Mouse (Mus musculus) embryonic facial prominence, embryonic 11.5 days (tissue): ENCODE data around the gene Strip2. TPM values are rescaled to one million over a fixed set of nuclear protein-coding genes. Genes with fewer than 3 reads are reported as not detected.
A peak's percentile ranks its signal among the peaks of the same experiment; 100 is the strongest.

Experiments
- ATAC-seq: fragments of 200-750 bp; cut with Nextera tagmentation; replicated peaks from 2 replicates; pipeline ENCODE4 v1.8.0; 2017; ENCODE audit warnings: low read depth; ENCODE audit not compliant: insufficient number of reproducible peaks, low FRiP score, low TSS enrichment
- DNase-seq: peaks from one replicate; pipeline ENCODE4 v3.0.0-alpha.2; 2015; ENCODE audit warnings: low spot score
- H3K27ac ChIP-seq: fragments of 300-500 bp; sonication (generic); replicated peaks from 2 replicates; pipeline ENCODE4 v1.5.1; 2014; ENCODE audit warnings: mild to moderate bottlenecking, low read depth, low read length, control low read depth
- H3K27me3 ChIP-seq: fragments of 300-500 bp; sonication (generic); 2 replicates; pipeline ENCODE4 v1.6.1; 2014; ENCODE audit warnings: mild to moderate bottlenecking, low read length, moderate library complexity, mixed read lengths; ENCODE audit not compliant: control insufficient read depth, insufficient read depth
- H3K36me3 ChIP-seq: fragments of 300-500 bp; sonication (generic); replicated peaks from 2 replicates; pipeline ENCODE4 v1.6.1; 2014; ENCODE audit warnings: low read depth, mild to moderate bottlenecking, low read length, moderate library complexity, mixed read lengths; ENCODE audit not compliant: control insufficient read depth, insufficient read depth
- H3K4me1 ChIP-seq: fragments of 300-500 bp; sonication (generic); 2 replicates; pipeline ENCODE4 v1.6.1; 2014; ENCODE audit warnings: low read length, mixed read lengths; ENCODE audit not compliant: control insufficient read depth, insufficient read depth
- H3K4me2 ChIP-seq: fragments of 300-500 bp; sonication (generic); 2 replicates; pipeline ENCODE4 v1.6.1; 2014; ENCODE audit warnings: low read depth, mild to moderate bottlenecking, control low read depth, low read length, moderate library complexity
- H3K4me3 ChIP-seq: fragments of 300-500 bp; sonication (generic); 2 replicates; pipeline ENCODE4 v1.5.1; 2014; ENCODE audit warnings: low read depth, low read length, control low read depth
- H3K9ac ChIP-seq: fragments of 300-500 bp; sonication (generic); replicated peaks from 2 replicates; pipeline ENCODE4 v1.6.1; 2014; ENCODE audit warnings: mild to moderate bottlenecking, control low read depth, low read length
- H3K9me3 ChIP-seq: fragments of 300-500 bp; sonication (generic); replicated peaks from 2 replicates; pipeline ENCODE4 v1.6.1; 2016; ENCODE audit warnings: mild to moderate bottlenecking, low read length, inconsistent platforms, mixed read lengths; ENCODE audit not compliant: control insufficient read depth
- WGBS: fragments of 180-500 bp; shearing (Covaris S2); extraction: QIAGEN DNeasy Blood & Tissue Kit; methylation state at CpG from one replicate; pipeline ENCODE4 v1.1.7; 2014; 5-methylcytosine and 5-hydroxymethylcytosine counted together
- polyA plus RNA-seq: library from polyadenylated mRNA; unstranded; fragments of >200 nt; fragmentation: Nextera tagmentation; extraction: Ambion mirVana; gene quantifications from 2 replicates; pipeline ENCODE4 v1.2.1, GENCODE M21; 2014

Gene Strip2
- polyA plus RNA-seq, 1 experiment from 2014 or later, result 1.0 TPM

DNA sequence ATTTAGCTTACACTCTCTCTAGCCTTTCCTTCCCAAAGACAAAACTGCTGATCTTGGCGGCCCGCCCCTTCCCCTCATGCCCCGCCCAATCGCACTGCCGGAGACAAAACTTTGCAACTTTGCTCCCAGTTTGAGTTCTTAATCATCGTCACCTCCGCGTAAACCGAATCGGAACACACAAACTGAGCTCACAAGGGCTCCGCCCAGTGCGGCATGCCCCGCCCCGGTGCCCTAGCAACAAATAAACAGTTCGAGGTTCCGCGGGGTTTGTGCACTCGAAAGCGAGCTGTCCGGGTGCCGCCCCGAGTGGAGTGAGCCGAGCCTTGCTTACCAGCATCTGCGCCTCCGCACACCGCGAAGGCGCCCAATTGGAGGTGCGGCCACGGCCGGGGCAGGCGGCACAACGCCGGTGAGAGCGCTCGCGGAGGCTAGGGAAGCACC, 68.3 kb downstream of the Strip2 start:
- H3K9ac ChIP-seq, result peak overlapping the region; percentile 54
- under 1% methylated on average over 37 of the region's 37 CpGs for WGBS
- DNase-seq (peak; percentile 77), ATAC-seq (peak; percentile 62)
- no peaks in the 10 kb centered on the region for H3K27me3 ChIP-seq
- H3K4me1 ChIP-seq, result no peaks in the 10 kb centered on the region
- no peak overlapping the region for H3K27ac ChIP-seq
- no peaks in the 10 kb centered on the region for H3K36me3 ChIP-seq
- no peaks in the 10 kb centered on the region for H3K9me3 ChIP-seq
- H3K4me2 ChIP-seq, result peak overlapping the region; percentile 87
- peak overlapping the region; percentile 48 for H3K4me3 ChIP-seq

DNA sequence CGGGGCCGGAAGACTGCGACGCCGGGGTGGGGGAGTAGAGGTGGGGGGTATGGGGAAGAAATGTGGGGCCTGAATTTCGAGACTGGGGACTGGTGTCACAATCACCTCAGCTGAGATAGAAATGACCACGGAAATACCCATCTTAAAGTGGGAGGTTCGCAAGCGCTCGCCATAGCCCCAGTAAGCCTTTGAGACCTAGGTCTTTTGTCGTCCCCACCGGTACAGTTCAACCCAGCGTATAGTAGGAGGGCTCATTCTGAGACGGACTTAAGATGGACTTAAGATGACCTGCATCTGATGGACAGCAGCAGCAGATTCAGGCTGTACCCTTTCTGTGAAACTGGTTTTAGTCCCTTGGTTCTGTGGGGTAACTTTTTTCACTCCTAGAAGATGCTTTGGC, 68.7 kb downstream of the Strip2 start:
- Histone ChIP-seq H3K27me3 (no peaks in the 10 kb centered on the region), H3K4me1 (no peaks in the 10 kb centered on the region), H3K36me3 (no peaks in the 10 kb centered on the region), H3K9me3 (no peaks in the 10 kb centered on the region), H3K9ac (peak overlapping the region; percentile 54), H3K4me3 (peak overlapping the region; percentile 48), H3K4me2 (peak overlapping the region; percentile 87), H3K27ac (no peak overlapping the region)
- 0 out of 2 replicates have a peak, but pooled peaks have one; percentile 57 for ATAC-seq
- DNase-seq, result no peak
- WGBS, result 1% methylated on average over 14 of the region's 14 CpGs

DNA sequence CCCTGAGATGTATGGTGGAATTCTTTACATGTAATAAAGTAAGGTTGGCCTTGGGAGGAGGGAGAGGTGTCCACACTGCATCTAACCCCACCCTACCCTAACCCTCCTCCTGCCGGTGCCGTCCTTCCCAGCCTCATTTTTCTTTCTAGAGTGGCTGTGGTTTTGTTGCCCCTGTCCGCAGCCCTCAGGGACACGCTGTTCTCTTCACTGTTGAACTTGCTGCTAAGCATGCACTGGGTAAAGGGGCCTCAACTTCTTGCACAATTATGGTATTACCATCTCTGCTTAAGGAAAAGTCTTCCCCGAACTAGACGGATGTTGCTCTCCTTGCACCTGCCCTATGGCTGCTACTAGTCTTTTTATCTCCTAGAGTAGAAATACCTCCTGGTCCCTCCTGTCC, 69.2 kb downstream of the Strip2 start:
- WGBS, result 48% methylated on average over 6 of the region's 6 CpGs
- Histone ChIP-seq H3K4me1 (no peaks in the 10 kb centered on the region), H3K4me2 (peak overlapping the region; percentile 87; the same call in 1 of the 2 replicates), H3K4me3 (peak overlapping the region; percentile 48; the same call in 1 of the 2 replicates), H3K36me3 (no peaks in the 10 kb centered on the region), H3K27me3 (no peaks in the 10 kb centered on the region), H3K9ac (no peak overlapping the region), H3K27ac (no peak overlapping the region), H3K9me3 (no peaks in the 10 kb centered on the region)
- ATAC-seq (no peak), DNase-seq (no peak)

DNA sequence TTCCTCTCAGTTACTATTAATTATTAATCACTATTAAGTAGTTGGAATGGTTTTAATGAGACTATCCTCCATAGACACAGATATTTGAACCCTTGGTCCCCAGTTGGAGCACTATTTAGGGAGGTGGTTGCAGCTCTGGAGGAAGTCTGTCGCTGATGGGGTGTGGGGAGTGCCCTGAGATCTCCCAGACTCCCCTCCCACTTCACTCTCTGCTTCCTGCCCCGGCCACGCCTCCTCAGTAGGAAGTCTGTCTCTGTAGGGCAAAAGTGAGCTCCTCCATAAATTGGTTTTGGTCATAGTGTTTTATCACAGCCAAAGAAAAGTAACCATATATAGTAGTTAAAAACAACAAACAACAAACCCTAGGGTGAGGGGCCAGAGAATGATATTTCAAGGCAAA, 70.4 kb downstream of the Strip2 start:
- H3K4me3 ChIP-seq, result no peak overlapping the region
- WGBS, result 58% methylated on average over 3 of the region's 3 CpGs
- H3K27ac ChIP-seq, result no peak overlapping the region
- H3K4me1 ChIP-seq, result no peaks in the 10 kb centered on the region
- no peak for ATAC-seq
- DNase-seq, result no peak
- H3K36me3 ChIP-seq, result no peaks in the 10 kb centered on the region
- no peak overlapping the region for H3K4me2 ChIP-seq
- H3K9ac ChIP-seq, result no peak overlapping the region
- H3K27me3 ChIP-seq, result no peaks in the 10 kb centered on the region
- no peaks in the 10 kb centered on the region for H3K9me3 ChIP-seq

DNA sequence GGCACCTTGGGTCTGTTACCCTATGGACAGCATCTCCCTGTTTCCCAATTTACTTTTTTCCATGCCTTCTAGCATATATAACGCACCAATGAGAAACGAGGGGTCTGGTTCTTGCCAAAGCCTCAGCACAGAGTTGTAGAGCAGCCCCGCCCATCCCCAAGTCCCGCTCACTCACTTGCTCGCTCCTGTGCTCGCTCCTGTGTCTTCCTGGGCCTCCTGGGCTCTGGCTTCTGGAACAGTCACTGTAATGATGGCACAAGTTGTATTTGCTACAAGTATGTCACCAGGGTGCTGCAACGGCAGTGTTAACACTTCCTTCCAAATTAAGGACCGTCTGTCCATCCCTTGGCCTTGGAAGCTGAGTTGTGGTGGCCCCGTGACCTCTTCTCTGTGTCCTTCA, 81.3 kb downstream of the Strip2 start:
- DNase-seq, result no peak

DNA sequence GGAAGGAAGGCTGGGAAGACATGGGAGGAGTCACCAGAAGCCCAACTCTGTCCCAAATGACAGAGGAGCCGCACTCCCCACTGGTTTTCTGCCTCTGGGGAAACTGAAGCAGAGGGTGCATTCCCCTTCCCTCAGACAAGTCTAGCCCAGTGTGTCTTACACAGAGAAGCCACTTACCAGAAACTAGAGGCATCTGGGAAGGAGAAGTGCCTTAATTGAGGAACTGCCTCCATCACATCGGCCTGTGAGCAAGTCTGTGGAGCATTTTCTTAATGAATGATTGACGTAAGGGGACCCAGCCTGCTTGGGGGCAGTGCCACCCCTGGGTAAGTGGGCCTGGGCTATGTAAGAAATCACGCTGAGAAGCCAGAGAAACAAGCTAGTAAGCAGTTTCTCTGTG, 82.0 kb downstream of the Strip2 start:
- DNase-seq, result no peak
- Histone ChIP-seq H3K36me3 (no peaks in the 10 kb centered on the region), H3K4me1 (no peaks in the 10 kb centered on the region), H3K4me2 (no peak overlapping the region), H3K9ac (no peak overlapping the region), H3K27ac (no peak overlapping the region), H3K9me3 (no peaks in the 10 kb centered on the region), H3K27me3 (no peaks in the 10 kb centered on the region), H3K4me3 (no peak overlapping the region)
- ATAC-seq, result no peak
- 39% methylated on average over 4 of the region's 4 CpGs for WGBS

More for the DNA sequence above, 81.3 kb downstream of the Strip2 start:
- no peak for ATAC-seq
- Histone ChIP-seq H3K9me3 (no peaks in the 10 kb centered on the region), H3K4me3 (no peak overlapping the region), H3K27ac (no peak overlapping the region), H3K4me2 (no peak overlapping the region), H3K9ac (no peak overlapping the region), H3K4me1 (no peaks in the 10 kb centered on the region), H3K36me3 (no peaks in the 10 kb centered on the region), H3K27me3 (no peaks in the 10 kb centered on the region)
- WGBS, result 65% methylated on average over 9 of the region's 9 CpGs

DNA sequence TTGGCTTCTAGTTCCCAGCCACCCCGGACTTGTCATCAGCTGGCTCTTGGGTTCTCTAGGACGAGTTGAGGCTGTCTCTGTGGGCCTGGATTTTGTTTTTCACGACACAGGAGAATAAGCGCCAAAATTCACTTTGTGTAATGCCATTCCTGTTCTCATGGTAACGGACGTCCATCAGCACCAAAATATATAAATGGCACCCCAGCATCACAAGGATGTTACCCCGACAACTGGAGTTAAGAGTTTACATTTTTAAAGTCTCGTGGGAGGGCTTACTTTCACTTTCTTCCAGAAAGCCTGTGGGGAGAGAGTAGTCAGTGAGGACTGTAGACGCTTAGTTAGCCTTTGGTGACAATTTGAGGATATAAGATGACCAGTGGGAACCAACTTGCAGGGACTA, 85.8 kb downstream of the Strip2 start:
- Histone ChIP-seq H3K4me2 (no peak overlapping the region), H3K27ac (no peak overlapping the region), H3K4me1 (no peaks in the 10 kb centered on the region), H3K27me3 (no peaks in the 10 kb centered on the region), H3K9ac (no peak overlapping the region), H3K9me3 (no peaks in the 10 kb centered on the region), H3K36me3 (no peaks in the 10 kb centered on the region), H3K4me3 (no peak overlapping the region)
- ATAC-seq (no peak), DNase-seq (no peak)
- WGBS, result 79% methylated on average over 9 of the region's 9 CpGs

DNA sequence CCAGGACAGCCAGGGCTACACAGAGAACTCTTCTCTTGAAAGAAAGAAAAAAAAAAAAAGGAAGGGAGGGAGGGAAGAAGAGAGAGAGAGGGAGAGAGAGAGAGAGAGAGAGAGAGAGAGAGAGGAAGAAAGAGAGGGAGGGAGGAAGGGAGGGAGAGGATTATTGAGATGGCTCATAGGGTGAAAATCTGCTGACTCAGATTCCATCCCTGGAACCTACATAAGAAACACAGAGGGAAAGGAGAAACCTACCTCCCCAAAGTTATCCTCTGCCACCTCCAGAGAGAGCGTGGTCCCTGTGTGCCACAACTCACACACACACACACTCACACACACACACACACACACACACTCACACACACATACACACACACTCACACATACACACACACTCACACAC, 89.0 kb downstream of the Strip2 start:
- no peaks in the 10 kb centered on the region for H3K36me3 ChIP-seq
- no peaks in the 10 kb centered on the region for H3K4me1 ChIP-seq
- no peak overlapping the region for H3K4me2 ChIP-seq
- no peak overlapping the region for H3K27ac ChIP-seq
- H3K9me3 ChIP-seq, result no peaks in the 10 kb centered on the region
- WGBS, result 82% methylated on average over 1 of the region's 1 CpGs
- DNase-seq (no peak), ATAC-seq (no peak)
- no peak overlapping the region for H3K9ac ChIP-seq
- no peak overlapping the region for H3K4me3 ChIP-seq
- no peaks in the 10 kb centered on the region for H3K27me3 ChIP-seq
